Mouse (Mus musculus): Measurements from ENCODE around the gene Slc23a2. TPM values are rescaled to one million over a fixed set of nuclear protein-coding genes. Genes with fewer than 3 reads are reported as not detected.

Gene Slc23a2
- polyA plus RNA-seq, 1 experiment from 2014 or later = 8.7 TPM

DNA sequence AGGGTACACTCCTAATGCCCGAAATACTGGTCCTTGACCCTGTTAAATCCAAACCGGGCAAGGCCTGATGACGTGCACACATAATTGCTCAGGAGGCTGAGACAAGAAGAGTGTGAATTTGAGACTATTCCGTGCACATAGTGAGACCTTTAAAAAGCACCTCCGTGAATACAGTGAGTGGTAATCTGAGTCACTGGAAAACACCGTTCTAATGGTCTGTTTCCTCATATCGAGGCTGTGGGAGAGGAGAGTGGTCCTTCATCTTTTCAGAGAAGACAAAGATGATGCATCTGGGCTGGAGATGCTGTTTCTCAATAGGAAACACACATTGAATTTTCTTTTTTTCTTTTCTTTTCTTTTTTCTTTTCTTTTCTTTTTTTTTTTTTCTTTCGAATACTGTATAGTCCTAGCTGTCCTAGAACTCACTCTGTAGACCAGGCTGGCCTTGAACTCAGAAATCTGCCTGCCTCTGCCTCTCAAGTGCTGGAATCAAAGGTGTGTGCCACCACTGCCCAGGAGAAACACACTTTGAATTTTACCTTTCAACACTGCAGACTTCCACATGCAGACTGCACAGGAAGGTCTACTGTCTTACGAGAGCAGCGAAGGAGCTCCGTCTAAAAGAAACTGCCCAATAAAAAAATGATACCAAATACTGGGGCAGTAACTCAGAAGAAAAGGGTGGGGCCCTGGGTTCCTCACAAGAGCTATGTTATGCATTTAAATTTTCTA lies 113.4 kb downstream of the Slc23a2 start:
- Histone ChIP-seq H3K36me3 (no peaks in the 10 kb centered on the region), H3K27ac (no peak overlapping the region), H3K4me3 (no peak overlapping the region), H3K27me3 (ENCODE audit: insufficient read depth, poor library complexity, severe bottlenecking) (peaks cover 43% of the 10 kb centered on the region), H3K4me1 (peaks cover 55% of the 10 kb centered on the region), H3K9me3 (no peaks in the 10 kb centered on the region)
- DNase-seq (ENCODE audit: low spot score) = no peak
- 72% methylated on average over 11 of the region's 11 CpGs for WGBS

DNA sequence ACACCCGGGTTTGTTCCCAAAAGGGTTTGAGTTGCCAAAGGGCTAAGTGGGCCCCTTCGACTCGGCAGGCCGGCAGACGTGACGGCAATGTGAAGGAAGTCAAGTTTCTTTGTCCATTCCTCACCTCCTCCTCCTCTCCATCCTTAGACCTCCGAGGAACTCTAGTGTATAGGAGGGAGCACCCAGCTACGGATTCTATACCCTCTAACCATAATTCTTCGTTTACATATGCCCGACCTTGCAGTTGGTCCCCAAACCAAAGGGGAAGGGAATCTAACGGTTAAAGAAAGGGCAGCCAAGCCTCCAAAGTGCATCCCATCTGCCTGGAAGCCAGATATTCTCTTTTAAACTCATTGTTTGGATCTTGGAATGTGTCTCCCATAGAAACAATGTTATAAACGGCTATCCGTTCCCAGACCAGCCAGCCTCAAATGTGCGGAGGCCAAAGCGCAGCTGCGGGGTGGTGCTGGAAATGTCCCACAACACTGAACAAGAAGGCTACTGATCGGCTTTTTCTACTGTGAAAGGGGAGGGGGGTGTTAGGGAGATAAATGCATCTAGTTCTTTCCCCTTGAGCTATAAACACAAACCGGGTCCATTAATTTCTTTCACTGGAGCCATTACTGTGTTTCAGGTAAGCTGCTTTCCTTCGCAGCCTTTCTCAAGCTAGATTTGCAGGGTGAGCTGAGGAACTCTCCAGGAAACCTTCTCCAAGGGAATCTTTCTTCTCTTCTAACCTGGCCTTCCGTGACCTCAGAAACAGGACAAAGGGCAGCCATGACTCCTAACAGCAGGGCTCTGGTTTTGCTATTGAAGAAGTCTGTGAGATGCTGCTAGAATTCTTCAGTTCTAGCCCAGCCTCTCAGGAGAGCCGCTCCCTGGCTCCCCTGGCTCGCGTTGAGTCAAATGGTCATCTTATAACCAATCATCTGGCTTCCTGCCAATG lies 114.2 kb downstream of the Slc23a2 start:
- H3K27me3 ChIP-seq (ENCODE audit: insufficient read depth, poor library complexity, severe bottlenecking) = peaks cover 44% of the 10 kb centered on the region
- H3K4me1 ChIP-seq = peaks cover 54% of the 10 kb centered on the region
- WGBS = 18% methylated on average over 23 of the region's 23 CpGs
- H3K27ac ChIP-seq = peak overlapping the region; percentile 87
- peak overlapping the region; percentile 68 for H3K4me3 ChIP-seq
- no peaks in the 10 kb centered on the region for H3K9me3 ChIP-seq
- no peak for DNase-seq (ENCODE audit: low spot score)
- H3K36me3 ChIP-seq = no peaks in the 10 kb centered on the region

DNA sequence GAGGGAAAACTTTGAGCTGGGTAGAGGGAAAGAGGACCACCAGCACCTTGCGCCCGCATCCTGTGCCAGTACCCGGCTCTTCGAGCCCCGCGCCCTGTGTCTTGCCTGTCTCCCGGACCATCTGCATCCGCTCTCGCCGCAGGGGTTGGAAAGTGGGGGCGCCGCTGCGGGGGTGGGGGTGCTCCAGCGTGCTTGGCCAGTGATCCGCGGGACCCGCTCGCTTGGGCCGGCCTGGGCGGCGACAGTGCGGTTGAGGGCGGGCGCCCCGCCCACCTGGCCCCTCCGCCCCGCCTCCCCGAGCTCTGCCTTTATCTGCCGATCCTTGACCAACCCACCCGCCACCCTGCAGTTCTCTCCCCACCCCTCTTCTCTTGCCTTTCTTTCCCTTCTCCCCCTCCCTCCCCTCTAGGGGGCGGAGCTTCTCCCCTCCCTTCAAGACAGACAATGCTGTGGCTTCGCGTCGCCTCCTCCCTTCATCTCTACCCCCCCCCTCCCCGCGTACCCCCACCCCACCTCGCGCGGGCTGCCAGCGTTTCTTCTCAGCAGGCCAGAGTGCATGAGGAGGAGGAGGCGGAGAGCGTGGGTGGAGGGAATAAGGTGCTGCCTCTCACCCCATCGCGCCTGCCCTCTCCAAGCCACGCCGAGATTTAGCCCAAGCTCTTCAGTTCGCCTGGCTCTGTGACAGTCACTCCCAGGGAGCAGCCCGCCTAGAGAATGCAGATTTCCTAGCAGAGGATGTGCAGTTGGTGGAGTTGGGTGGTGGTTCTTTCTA lies 115.1 kb downstream of the Slc23a2 start, which contains the start of gene Rassf2:
Gene Rassf2, minus strand, starts transcription at position 613 of the 772 bp plus-strand sequence.
- peak within 1 kb of the TSS; percentile 68 for H3K4me3 ChIP-seq
- H3K27ac ChIP-seq = peak within 1 kb of the TSS; percentile 87
- no peaks in the 10 kb centered on the region for H3K36me3 ChIP-seq
- H3K4me1 ChIP-seq = peaks cover 49% of the 10 kb centered on the region
- DNase-seq (ENCODE audit: low spot score) = peak; percentile 95
- H3K9me3 ChIP-seq = no peaks in the 10 kb centered on the region
- WGBS = 1% methylated on average over 47 of the region's 48 CpGs
- peaks cover 44% of the 10 kb centered on the region for H3K27me3 ChIP-seq (ENCODE audit: insufficient read depth, poor library complexity, severe bottlenecking)

DNA sequence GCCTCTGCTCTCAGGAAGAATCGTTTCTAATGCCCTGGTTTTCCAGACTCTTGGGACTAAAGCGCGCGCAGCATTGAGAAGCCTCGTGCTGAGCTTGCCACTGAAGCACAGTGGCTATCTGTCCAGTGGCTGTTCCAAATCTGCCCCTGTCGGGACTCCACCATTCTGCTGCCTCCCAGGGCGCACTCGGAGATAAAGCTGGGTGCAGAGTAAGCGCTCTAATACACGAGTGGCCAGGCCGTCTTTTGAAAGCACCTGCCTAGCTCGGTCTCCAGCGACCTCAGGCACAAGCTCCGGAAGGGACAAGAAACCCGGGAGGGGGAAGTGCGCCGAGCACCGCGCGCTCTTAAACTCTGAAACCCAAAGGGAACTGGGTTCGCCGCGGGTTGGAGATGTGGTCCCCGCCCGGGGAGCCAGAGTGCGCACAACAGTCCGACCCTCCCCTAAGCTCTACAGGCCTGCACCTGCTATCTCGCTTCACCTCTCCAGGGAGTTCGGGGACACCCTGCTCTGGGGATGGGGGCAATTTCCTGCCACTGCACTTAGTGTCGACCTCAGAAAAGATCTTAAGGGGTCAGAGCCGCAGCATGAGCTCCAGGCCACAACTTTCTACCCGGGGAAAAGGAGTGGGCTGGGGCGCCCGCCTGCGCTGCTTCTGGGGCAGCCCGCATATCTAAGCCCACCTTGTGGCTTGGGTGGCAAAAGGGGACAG lies 115.9 kb downstream of the Slc23a2 start:
- peaks cover 44% of the 10 kb centered on the region for H3K27me3 ChIP-seq (ENCODE audit: insufficient read depth, poor library complexity, severe bottlenecking)
- peak overlapping the region; percentile 87 for H3K27ac ChIP-seq
- under 1% methylated on average over 36 of the region's 36 CpGs for WGBS

DNA sequence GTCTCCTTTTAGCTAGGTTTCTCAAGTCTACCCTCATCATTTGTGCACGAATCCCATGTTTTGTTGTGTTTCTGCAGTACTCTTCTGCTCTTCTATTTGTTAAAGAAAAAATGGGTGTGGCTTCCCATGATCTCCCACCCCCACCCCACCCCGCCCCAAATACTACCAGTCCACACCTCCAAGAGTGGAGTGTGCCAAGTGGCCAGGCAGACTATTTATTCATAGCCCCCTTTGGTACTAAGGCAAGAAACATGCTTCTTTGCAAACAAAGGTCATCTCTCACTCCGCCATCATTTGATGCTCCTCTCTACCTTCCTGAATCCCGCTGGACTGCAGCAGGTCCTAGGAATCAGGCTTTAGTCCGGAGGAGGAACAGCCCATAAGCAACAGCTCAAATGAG lies 116.8 kb downstream of the Slc23a2 start:
- Histone ChIP-seq H3K4me1 (peaks cover 40% of the 10 kb centered on the region), H3K4me3 (peak overlapping the region; percentile 68; the same call in 1 of the 2 replicates), H3K27me3 (ENCODE audit: insufficient read depth, poor library complexity, severe bottlenecking) (peaks cover 44% of the 10 kb centered on the region), H3K27ac (no peak overlapping the region), H3K9me3 (no peaks in the 10 kb centered on the region), H3K36me3 (no peaks in the 10 kb centered on the region)
- 49% methylated on average over 5 of the region's 5 CpGs for WGBS
- DNase-seq (ENCODE audit: low spot score) = no peak

More for the DNA sequence above, 115.9 kb downstream of the Slc23a2 start:
- peaks cover 44% of the 10 kb centered on the region for H3K4me1 ChIP-seq
- no peaks in the 10 kb centered on the region for H3K9me3 ChIP-seq
- DNase-seq (ENCODE audit: low spot score) = peak; percentile 80
- peak overlapping the region; percentile 68 for H3K4me3 ChIP-seq
- no peaks in the 10 kb centered on the region for H3K36me3 ChIP-seq

DNA sequence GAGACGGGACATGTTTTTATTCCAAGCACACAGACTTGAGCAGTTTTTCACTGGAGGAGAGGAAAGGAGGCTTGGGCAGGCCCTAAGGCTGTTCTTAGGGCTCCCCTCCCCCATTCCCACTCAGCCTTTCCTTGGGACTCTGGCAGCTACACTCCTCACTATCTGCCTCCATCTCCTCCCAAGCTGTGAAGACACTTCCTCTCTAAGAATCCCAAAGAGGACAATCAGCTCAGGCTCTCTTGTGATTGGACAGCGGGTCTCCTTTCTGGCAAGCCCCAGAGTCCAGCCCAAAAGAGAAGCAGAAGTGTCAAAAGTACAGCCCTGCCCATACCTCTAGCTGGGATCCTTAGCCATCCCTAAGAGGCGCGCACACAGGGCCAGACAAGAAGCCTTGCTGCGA lies 117.5 kb downstream of the Slc23a2 start:
- no peaks in the 10 kb centered on the region for H3K36me3 ChIP-seq
- no peaks in the 10 kb centered on the region for H3K9me3 ChIP-seq
- no peak overlapping the region for H3K27ac ChIP-seq
- whole genome bisulfite sequencing = 34% methylated on average over 5 of the region's 5 CpGs
- H3K4me3 ChIP-seq = no peak overlapping the region
- H3K4me1 ChIP-seq = peaks cover 45% of the 10 kb centered on the region
- H3K27me3 ChIP-seq (ENCODE audit: insufficient read depth, poor library complexity, severe bottlenecking) = peaks cover 44% of the 10 kb centered on the region
- DNase-seq (ENCODE audit: low spot score) = no peak

DNA sequence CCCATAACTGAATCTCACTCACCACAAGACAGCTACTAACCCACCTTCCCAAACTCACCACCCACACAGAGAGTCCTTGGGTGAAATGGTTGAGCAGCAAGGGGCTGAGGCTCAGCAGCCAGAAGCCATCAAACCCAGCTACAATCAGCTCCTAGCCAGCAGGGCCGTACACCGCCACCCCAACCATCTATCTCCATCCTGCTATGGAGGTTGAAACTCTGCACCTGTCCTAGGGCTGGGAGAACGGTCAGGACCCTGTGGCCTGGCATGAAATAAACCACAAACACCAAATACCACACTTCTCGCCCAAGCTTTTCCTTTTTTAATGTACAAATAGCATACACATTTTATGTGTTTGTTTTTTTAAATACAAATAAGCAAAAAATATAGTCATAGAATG lies 120.9 kb downstream of the Slc23a2 start:
- no peak overlapping the region for H3K27ac ChIP-seq
- H3K27me3 ChIP-seq (ENCODE audit: insufficient read depth, poor library complexity, severe bottlenecking) = peaks cover 26% of the 10 kb centered on the region
- WGBS = 73% methylated on average over 4 of the region's 4 CpGs
- no peak for DNase-seq (ENCODE audit: low spot score)
- peaks cover 53% of the 10 kb centered on the region for H3K4me1 ChIP-seq
- H3K9me3 ChIP-seq = no peaks in the 10 kb centered on the region
- H3K36me3 ChIP-seq = no peaks in the 10 kb centered on the region
- no peak overlapping the region for H3K4me3 ChIP-seq

DNA sequence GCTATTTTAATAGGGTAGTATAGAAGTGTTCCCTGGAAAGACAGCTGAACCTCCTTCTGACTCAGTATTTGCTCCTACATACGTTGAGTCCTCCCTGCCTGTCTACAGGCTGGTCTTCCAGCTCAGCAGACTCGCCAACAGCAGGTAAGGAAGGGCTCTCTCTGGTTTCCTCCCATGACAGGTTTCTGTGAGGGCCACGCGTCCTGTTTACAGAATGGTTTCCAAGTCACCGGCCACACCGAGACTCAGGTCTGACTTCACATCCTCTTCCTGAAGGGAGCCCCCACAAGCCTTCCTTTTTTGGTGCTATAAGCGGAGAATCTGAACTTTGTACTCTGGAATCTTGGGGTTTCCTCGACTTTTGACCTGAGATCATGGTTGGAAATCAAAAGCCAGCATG lies 122.3 kb downstream of the Slc23a2 start:
- H3K36me3 ChIP-seq = no peaks in the 10 kb centered on the region
- H3K4me3 ChIP-seq = no peak overlapping the region
- peaks cover 44% of the 10 kb centered on the region for H3K4me1 ChIP-seq
- 64% methylated on average over 8 of the region's 8 CpGs for WGBS
- no peaks in the 10 kb centered on the region for H3K9me3 ChIP-seq
- no peak for DNase-seq (ENCODE audit: low spot score)
- H3K27me3 ChIP-seq (ENCODE audit: insufficient read depth, poor library complexity, severe bottlenecking) = peaks cover 12% of the 10 kb centered on the region
- no peak overlapping the region for H3K27ac ChIP-seq

DNA sequence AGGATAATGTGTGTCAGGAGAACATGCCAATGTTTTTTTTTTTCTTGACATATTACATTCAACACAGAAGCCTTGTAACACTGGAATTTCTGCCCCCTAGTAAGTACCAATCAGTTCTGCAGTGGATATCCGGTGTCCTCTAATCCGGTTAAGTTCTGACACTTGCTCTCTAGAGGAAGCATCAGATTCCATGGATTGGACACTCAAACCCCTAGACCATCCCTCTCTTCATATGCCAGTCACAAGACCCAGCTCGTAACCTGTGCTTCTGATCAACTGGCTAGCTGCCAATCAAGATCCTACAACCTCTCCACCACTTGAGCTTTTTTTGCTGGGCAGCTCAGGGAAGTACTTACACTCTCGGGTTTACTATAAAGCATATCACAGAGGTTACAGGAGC lies 123.3 kb downstream of the Slc23a2 start:
- Histone ChIP-seq H3K27ac (no peak overlapping the region), H3K27me3 (ENCODE audit: insufficient read depth, poor library complexity, severe bottlenecking) (0 out of 2 replicates have a peak, but pooled peaks cover 2% of the 10 kb centered on the region)
- 76% methylated on average over 4 of the region's 4 CpGs for WGBS

DNA sequence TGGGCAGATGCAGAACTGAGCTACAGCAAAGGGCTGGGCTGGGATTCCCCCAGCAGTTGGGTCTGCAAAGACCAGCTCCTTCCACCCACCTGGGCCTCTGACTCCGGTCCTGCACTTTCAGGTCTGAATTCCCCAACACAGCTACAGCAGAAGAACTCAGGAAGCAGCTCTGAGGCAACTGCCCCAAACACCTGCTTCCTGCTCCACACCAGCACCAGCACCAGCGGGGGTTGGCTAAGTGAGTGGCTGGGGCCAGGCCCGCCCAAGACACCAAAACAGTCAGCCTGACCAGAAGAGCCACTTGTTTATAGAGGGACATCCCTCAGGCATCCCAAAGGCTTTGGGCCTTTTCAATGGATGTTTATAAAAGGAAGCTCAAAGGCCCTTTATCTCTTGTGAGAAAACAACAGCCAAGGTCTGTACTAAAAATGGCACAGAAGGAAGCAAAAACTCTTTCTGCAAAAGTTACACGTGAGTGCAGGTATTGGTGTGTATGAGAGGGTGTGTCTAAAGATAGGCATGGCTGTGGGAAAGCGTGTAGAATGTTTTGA lies 123.8 kb downstream of the Slc23a2 start:
- 40% methylated on average over 5 of the region's 5 CpGs for WGBS
- no peak for DNase-seq (ENCODE audit: low spot score)
- peaks cover 44% of the 10 kb centered on the region for H3K4me1 ChIP-seq
- no peaks in the 10 kb centered on the region for H3K27me3 ChIP-seq (ENCODE audit: insufficient read depth, poor library complexity, severe bottlenecking)
- peak overlapping the region; percentile 42 for H3K27ac ChIP-seq
- no peaks in the 10 kb centered on the region for H3K9me3 ChIP-seq
- H3K36me3 ChIP-seq = no peaks in the 10 kb centered on the region
- H3K4me3 ChIP-seq = no peak overlapping the region

More for the DNA sequence above, 123.3 kb downstream of the Slc23a2 start:
- H3K4me3 ChIP-seq = no peak overlapping the region
- H3K4me1 ChIP-seq = peaks cover 44% of the 10 kb centered on the region
- H3K9me3 ChIP-seq = no peaks in the 10 kb centered on the region
- H3K36me3 ChIP-seq = no peaks in the 10 kb centered on the region
- DNase-seq (ENCODE audit: low spot score) = no peak

DNA sequence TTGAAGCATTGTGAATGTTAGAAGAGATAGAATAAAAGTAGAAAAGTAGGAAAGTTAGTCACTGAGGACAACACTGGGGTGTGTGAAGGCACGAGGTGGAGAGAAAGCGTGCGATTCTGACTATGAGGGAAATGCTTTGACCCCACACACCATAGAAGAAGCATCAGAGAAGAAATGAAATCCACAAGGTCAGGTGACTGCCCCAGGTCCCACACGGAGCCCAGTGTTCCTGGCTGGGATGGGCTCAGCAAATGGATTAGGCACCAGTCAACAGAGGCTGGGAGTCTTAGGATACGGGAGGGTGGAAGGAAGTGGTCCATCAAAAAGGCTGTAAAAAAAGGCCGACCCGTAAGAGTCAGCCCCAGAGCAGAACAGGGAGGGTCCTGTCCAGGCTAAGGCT lies 124.5 kb downstream of the Slc23a2 start:
- H3K27ac ChIP-seq = peak overlapping the region; percentile 42; the same call in 1 of the 2 replicates
- no peak for DNase-seq (ENCODE audit: low spot score)
- no peaks in the 10 kb centered on the region for H3K27me3 ChIP-seq (ENCODE audit: insufficient read depth, poor library complexity, severe bottlenecking)
- peaks cover 44% of the 10 kb centered on the region for H3K4me1 ChIP-seq
- WGBS = 68% methylated on average over 7 of the region's 7 CpGs
- no peak overlapping the region for H3K4me3 ChIP-seq
- H3K36me3 ChIP-seq = no peaks in the 10 kb centered on the region
- H3K9me3 ChIP-seq = no peaks in the 10 kb centered on the region

DNA sequence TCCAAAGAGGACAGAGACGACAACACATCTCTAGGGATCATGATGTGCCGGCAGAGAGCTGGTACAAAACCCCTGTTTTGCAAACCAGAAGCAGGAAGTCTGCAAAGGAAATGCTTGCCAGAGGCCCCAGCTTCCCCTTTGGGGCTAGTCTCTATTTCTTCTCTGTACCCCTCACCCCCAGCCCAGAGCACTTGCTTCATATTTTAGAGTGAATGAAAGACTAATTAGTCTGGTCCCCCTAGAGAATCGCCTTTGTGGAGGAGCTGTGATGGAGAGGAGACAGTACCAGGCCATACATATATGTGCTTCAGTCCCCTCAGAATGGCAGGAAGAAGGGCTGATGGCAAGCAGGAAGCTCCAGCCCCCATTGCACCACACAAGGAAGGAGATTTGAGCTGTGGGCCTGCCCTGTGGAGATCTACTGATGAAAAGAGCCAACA lies 125.5 kb downstream of the Slc23a2 start:
- no peak overlapping the region for H3K4me3 ChIP-seq
- DNase-seq (ENCODE audit: low spot score) = no peak
- no peaks in the 10 kb centered on the region for H3K9me3 ChIP-seq
- H3K4me1 ChIP-seq = peaks cover 44% of the 10 kb centered on the region
- no peaks in the 10 kb centered on the region for H3K36me3 ChIP-seq
- H3K27me3 ChIP-seq (ENCODE audit: insufficient read depth, poor library complexity, severe bottlenecking) = no peaks in the 10 kb centered on the region
- H3K27ac ChIP-seq = peak overlapping the region; percentile 3; the same call in 1 of the 2 replicates
- WGBS = 61% methylated on average over 3 of the region's 3 CpGs
